Mouse (Mus musculus): ENCODE measurements around the gene Samhd1. TPM values are rescaled to one million over a fixed set of nuclear protein-coding genes. Genes with fewer than 3 reads are reported as not detected.

Gene Samhd1
- polyA plus RNA-seq, 1 experiment = 82.5 TPM

GRCm38 (mm10) chr2:157072316-157072990, 62.6 kb downstream of the Samhd1 start:
- no peak overlapping the region for H3K27ac ChIP-seq (ENCODE audit: insufficient read depth, low read length)
- peaks cover 1% of the 10 kb centered on the region for H3K4me1 ChIP-seq (ENCODE audit: control insufficient read depth, insufficient read depth, low read length)
- H3K36me3 ChIP-seq (ENCODE audit: control insufficient read depth, insufficient read depth, low read length, poor library complexity, severe bottlenecking) = no peaks in the 10 kb centered on the region
- H3K9ac ChIP-seq (ENCODE audit: low read depth, poor library complexity, severe bottlenecking) = no peak overlapping the region
- no peaks in the 10 kb centered on the region for H3K9me3 ChIP-seq (replicated peaks; ENCODE audit: control insufficient read depth, insufficient read depth, low read length, poor library complexity, severe bottlenecking)
- no peaks in the 10 kb centered on the region for H3K27me3 ChIP-seq (ENCODE audit: control insufficient read depth, insufficient read depth, low read length, poor library complexity, severe bottlenecking)
- no peak for TF ChIP-seq CTCF (IDR thresholded peaks at IDR 0.05; ENCODE audit: low read depth, low read length)
- no peak for TF ChIP-seq POLR2A (IDR thresholded peaks at IDR 0.05; ENCODE audit: insufficient read depth, low read length)
- no peak for TF ChIP-seq EP300 (IDR thresholded peaks at IDR 0.05; ENCODE audit: insufficient read depth, low read depth, low read length)
- H3K4me3 ChIP-seq (ENCODE audit: low read depth, low read length) = no peak overlapping the region

DNA sequence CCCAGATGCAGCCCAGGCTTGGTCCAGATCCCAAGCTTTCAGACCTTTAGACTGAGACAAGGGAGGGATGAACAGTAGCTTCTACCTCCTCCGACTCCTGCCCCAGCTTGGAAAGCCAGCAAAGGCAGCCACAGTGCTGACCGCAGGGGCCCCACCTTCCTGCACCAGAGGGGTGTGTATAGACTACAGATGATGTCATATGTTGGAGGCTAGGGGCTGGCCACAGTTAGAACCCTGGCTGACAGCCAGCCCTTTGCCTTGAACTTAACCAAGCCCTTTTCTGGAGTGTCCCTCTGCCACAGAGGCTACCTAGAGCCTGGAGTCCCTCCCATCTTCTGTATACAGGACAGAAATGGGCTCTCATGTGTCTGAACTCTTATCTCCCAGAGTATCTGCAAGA, 63.5 kb downstream of the Samhd1 start:
- Histone ChIP-seq H3K9ac (ENCODE audit: low read depth, poor library complexity, severe bottlenecking) (no peak overlapping the region), H3K4me3 (ENCODE audit: low read depth, low read length) (no peak overlapping the region), H3K27ac (ENCODE audit: insufficient read depth, low read length) (no peak overlapping the region), H3K36me3 (ENCODE audit: control insufficient read depth, insufficient read depth, low read length, poor library complexity, severe bottlenecking) (no peaks in the 10 kb centered on the region), H3K4me1 (ENCODE audit: control insufficient read depth, insufficient read depth, low read length) (peaks cover 1% of the 10 kb centered on the region), H3K27me3 (ENCODE audit: control insufficient read depth, insufficient read depth, low read length, poor library complexity, severe bottlenecking) (no peaks in the 10 kb centered on the region), H3K9me3 (replicated peaks; ENCODE audit: control insufficient read depth, insufficient read depth, low read length, poor library complexity, severe bottlenecking) (no peaks in the 10 kb centered on the region)
- TF ChIP-seq POLR2A (IDR thresholded peaks at IDR 0.05; ENCODE audit: insufficient read depth, low read length) = no peak
- no peak for TF ChIP-seq EP300 (IDR thresholded peaks at IDR 0.05; ENCODE audit: insufficient read depth, low read depth, low read length)
- TF ChIP-seq CTCF (IDR thresholded peaks at IDR 0.05; ENCODE audit: low read depth, low read length) = no peak

- no peaks in the 10 kb centered on the region for H3K9me3 ChIP-seq (replicated peaks; ENCODE audit: control insufficient read depth, insufficient read depth, low read length, poor library complexity, severe bottlenecking)
- no peak overlapping the region for H3K9ac ChIP-seq (ENCODE audit: low read depth, poor library complexity, severe bottlenecking)
- no peaks in the 10 kb centered on the region for H3K27me3 ChIP-seq (ENCODE audit: control insufficient read depth, insufficient read depth, low read length, poor library complexity, severe bottlenecking)
- TF ChIP-seq EP300 (IDR thresholded peaks at IDR 0.05; ENCODE audit: insufficient read depth, low read depth, low read length) (no peak), POLR2A (IDR thresholded peaks at IDR 0.05; ENCODE audit: insufficient read depth, low read length) (no peak), CTCF (IDR thresholded peaks at IDR 0.05; ENCODE audit: low read depth, low read length) (no peak)
- H3K27ac ChIP-seq (ENCODE audit: insufficient read depth, low read length) = no peak overlapping the region
- no peaks in the 10 kb centered on the region for H3K36me3 ChIP-seq (ENCODE audit: control insufficient read depth, insufficient read depth, low read length, poor library complexity, severe bottlenecking)
- H3K4me3 ChIP-seq (ENCODE audit: low read depth, low read length) = no peak overlapping the region
- H3K4me1 ChIP-seq (ENCODE audit: control insufficient read depth, insufficient read depth, low read length) = peaks cover 5% of the 10 kb centered on the region
Observed at GRCm38 (mm10) chr2:157070365-157070764, 64.7 kb downstream of the Samhd1 start.

- H3K36me3 ChIP-seq (ENCODE audit: control insufficient read depth, insufficient read depth, low read length, poor library complexity, severe bottlenecking) = no peaks in the 10 kb centered on the region
- H3K4me1 ChIP-seq (ENCODE audit: control insufficient read depth, insufficient read depth, low read length) = peaks cover 7% of the 10 kb centered on the region
- H3K9ac ChIP-seq (ENCODE audit: low read depth, poor library complexity, severe bottlenecking) = no peak overlapping the region
- H3K9me3 ChIP-seq (replicated peaks; ENCODE audit: control insufficient read depth, insufficient read depth, low read length, poor library complexity, severe bottlenecking) = no peaks in the 10 kb centered on the region
- no peak for TF ChIP-seq POLR2A (IDR thresholded peaks at IDR 0.05; ENCODE audit: insufficient read depth, low read length)
- no peak for TF ChIP-seq CTCF (IDR thresholded peaks at IDR 0.05; ENCODE audit: low read depth, low read length)
- TF ChIP-seq EP300 (IDR thresholded peaks at IDR 0.05; ENCODE audit: insufficient read depth, low read depth, low read length) = no peak
- H3K27ac ChIP-seq (ENCODE audit: insufficient read depth, low read length) = no peak overlapping the region
- no peaks in the 10 kb centered on the region for H3K27me3 ChIP-seq (ENCODE audit: control insufficient read depth, insufficient read depth, low read length, poor library complexity, severe bottlenecking)
- no peak overlapping the region for H3K4me3 ChIP-seq (ENCODE audit: low read depth, low read length)
Observed at GRCm38 (mm10) chr2:157069755-157070315, 65.2 kb downstream of the Samhd1 start.

DNA sequence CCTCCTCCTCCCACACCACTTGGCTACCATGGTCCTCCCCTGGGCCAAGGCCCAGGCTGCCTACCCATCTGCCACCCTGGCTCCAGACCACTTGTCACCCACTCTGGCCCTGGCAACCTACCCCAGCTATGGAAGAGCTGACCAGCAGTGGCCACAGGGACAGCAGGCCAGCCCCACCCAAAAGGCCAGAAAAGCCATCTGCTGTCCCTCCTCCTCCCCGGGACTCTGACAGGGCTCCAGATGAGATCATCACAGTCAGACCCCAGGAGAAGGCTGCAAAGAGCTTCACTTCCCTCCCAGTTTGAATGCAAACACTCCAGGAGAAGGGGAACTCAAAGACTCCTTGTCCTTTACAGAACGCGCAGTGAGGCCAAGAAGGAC, 65.7 kb downstream of the Samhd1 start:
- Histone ChIP-seq H3K9ac (ENCODE audit: low read depth, poor library complexity, severe bottlenecking) (no peak overlapping the region), H3K4me1 (ENCODE audit: control insufficient read depth, insufficient read depth, low read length) (peaks cover 7% of the 10 kb centered on the region), H3K9me3 (replicated peaks; ENCODE audit: control insufficient read depth, insufficient read depth, low read length, poor library complexity, severe bottlenecking) (no peaks in the 10 kb centered on the region), H3K4me3 (ENCODE audit: low read depth, low read length) (no peak overlapping the region), H3K27me3 (ENCODE audit: control insufficient read depth, insufficient read depth, low read length, poor library complexity, severe bottlenecking) (no peaks in the 10 kb centered on the region), H3K36me3 (ENCODE audit: control insufficient read depth, insufficient read depth, low read length, poor library complexity, severe bottlenecking) (no peaks in the 10 kb centered on the region), H3K27ac (ENCODE audit: insufficient read depth, low read length) (no peak overlapping the region)
- TF ChIP-seq EP300 (IDR thresholded peaks at IDR 0.05; ENCODE audit: insufficient read depth, low read depth, low read length) (no peak), CTCF (IDR thresholded peaks at IDR 0.05; ENCODE audit: low read depth, low read length) (no peak), POLR2A (IDR thresholded peaks at IDR 0.05; ENCODE audit: insufficient read depth, low read length) (no peak)

GRCm38 (mm10) chr2:157068701-157069354, 66.2 kb downstream of the Samhd1 start:
- no peak for TF ChIP-seq POLR2A (IDR thresholded peaks at IDR 0.05; ENCODE audit: insufficient read depth, low read length)
- H3K27me3 ChIP-seq (ENCODE audit: control insufficient read depth, insufficient read depth, low read length, poor library complexity, severe bottlenecking) = no peaks in the 10 kb centered on the region
- H3K4me3 ChIP-seq (ENCODE audit: low read depth, low read length) = no peak overlapping the region
- no peaks in the 10 kb centered on the region for H3K36me3 ChIP-seq (ENCODE audit: control insufficient read depth, insufficient read depth, low read length, poor library complexity, severe bottlenecking)
- peaks cover 7% of the 10 kb centered on the region for H3K4me1 ChIP-seq (ENCODE audit: control insufficient read depth, insufficient read depth, low read length)
- no peak overlapping the region for H3K27ac ChIP-seq (ENCODE audit: insufficient read depth, low read length)
- H3K9ac ChIP-seq (ENCODE audit: low read depth, poor library complexity, severe bottlenecking) = no peak overlapping the region
- no peaks in the 10 kb centered on the region for H3K9me3 ChIP-seq (replicated peaks; ENCODE audit: control insufficient read depth, insufficient read depth, low read length, poor library complexity, severe bottlenecking)
